Mouse (Mus musculus) hindbrain, embryonic 13.5 days (tissue): ENCODE measurements around the gene Zfp513. TPM values are rescaled to one million over a fixed set of nuclear protein-coding genes. Genes with fewer than 3 reads are reported as not detected.

Experiments used
- polyA plus RNA-seq: library from polyadenylated mRNA; unstranded; fragments of >200 nt; fragmentation: Nextera tagmentation; extraction: Ambion mirVana; gene quantifications from 2 replicates; pipeline ENCODE4 v1.2.1, GENCODE M21; 2015

Zfp513 gene
- polyA plus RNA-seq, 1 experiment from 2014 or later, result 13.8 TPM

Other genes with a start within 250 kb of the Zfp513 start
- 110 and 112 TPM in 2 replicates for gene Preb, start 241.9 kb downstream of the Zfp513 start, polyA plus RNA-seq
- 0.04 TPM in 1 of 2 replicates, not detected in the other for gene Tcf23, start 233.6 kb downstream of the Zfp513 start, polyA plus RNA-seq
- 165 and 184 TPM in 2 replicates for gene Atraid, start 154.0 kb downstream of the Zfp513 start, polyA plus RNA-seq
- gene Slc5a6, start 153.4 kb downstream of the Zfp513 start, polyA plus RNA-seq, result 18.1 and 20.3 TPM in 2 replicates
- 13.7 and 14.7 TPM in 2 replicates for gene Cad, start 147.5 kb downstream of the Zfp513 start, polyA plus RNA-seq
- not detected in 2 replicates for gene Dnajc5g, start 96.0 kb downstream of the Zfp513 start, polyA plus RNA-seq
- 30.5 and 35.0 TPM in 2 replicates for gene Slc30a3, start 94.1 kb downstream of the Zfp513 start, polyA plus RNA-seq
- 0.16 TPM in 1 of 2 replicates, not detected in the other for gene Trim54, start 85.6 kb downstream of the Zfp513 start, polyA plus RNA-seq
- gene Ucn, start 63.5 kb downstream of the Zfp513 start, polyA plus RNA-seq, result not detected in 2 replicates
- gene Mpv17, start 48.1 kb downstream of the Zfp513 start, polyA plus RNA-seq, result 54.2 and 58.2 TPM in 2 replicates
- gene Gm29609, start 22.4 kb downstream of the Zfp513 start, polyA plus RNA-seq, result 0.78 and 1.8 TPM in 2 replicates
- 67.5 and 72.2 TPM in 2 replicates for gene Gtf3c2, start 22.2 kb downstream of the Zfp513 start, polyA plus RNA-seq
- 126 TPM in 2 replicates for gene Snx17, start 9.1 kb downstream of the Zfp513 start, polyA plus RNA-seq
- 77.0 and 77.9 TPM in 2 replicates for gene Eif2b4, start 8.9 kb downstream of the Zfp513 start, polyA plus RNA-seq
- 168 and 173 TPM in 2 replicates for gene Ppm1g, start 18.4 kb upstream of the Zfp513 start, polyA plus RNA-seq
- gene Nrbp1, start 38.6 kb upstream of the Zfp513 start, polyA plus RNA-seq, result 150 and 161 TPM in 2 replicates
- gene Gm9970, start 38.9 kb upstream of the Zfp513 start, polyA plus RNA-seq, result 0.65 TPM in 1 of 2 replicates, not detected in the other
- gene Krtcap3, start 49.4 kb upstream of the Zfp513 start, polyA plus RNA-seq, result 2.7 and 3.2 TPM in 2 replicates
- gene Ift172, start 88.8 kb upstream of the Zfp513 start, polyA plus RNA-seq, result 33.3 and 34.6 TPM in 2 replicates
- gene Fndc4, start 93.8 kb upstream of the Zfp513 start, polyA plus RNA-seq, result 67.4 and 79.7 TPM in 2 replicates
- 0.17 and 0.48 TPM in 2 replicates for gene Gckr, start 95.1 kb upstream of the Zfp513 start, polyA plus RNA-seq